Mouse (Mus musculus): Measurements from ENCODE around the gene Gpx5.
"Not testable (repeated sequence)": the region's sequence is repeated elsewhere in the genome, so short reads cannot be mapped to it uniquely, and the experiment has no call there.

- not testable (repeated sequence) for TF ChIP-seq CTCF (conservative IDR thresholded peaks at IDR 0.05; ENCODE audit: insufficient read depth, insufficient read length, low read depth, low read length); POLR2A (IDR thresholded peaks at IDR 0.05; ENCODE audit: low read depth, low read length)
Measured at GRCm38 (mm10) chr13:21244967-21245366, 47.6 kb downstream of the Gpx5 start.

Data from kidney, adult 2 months (tissue).